Mouse (Mus musculus): ENCODE data around the gene Cxadr. TPM values are rescaled to one million over a fixed set of nuclear protein-coding genes. Genes with fewer than 3 reads are reported as not detected.
"Not testable (repeated sequence)": the region's sequence is repeated elsewhere in the genome, so short reads cannot be mapped to it uniquely, and the experiment has no call there.

Gene Cxadr
- polyA plus RNA-seq, 1 experiment from 2014 or later = 101 TPM

- H3K9me3 ChIP-seq (replicated peaks) = no peaks in the 10 kb centered on the region
- H3K36me3 ChIP-seq (ENCODE audit: poor library complexity, severe bottlenecking) = peaks cover 27% of the 10 kb centered on the region
- WGBS = 52% methylated on average over 4 of the region's 4 CpGs
- ATAC-seq = peak; percentile 48; the same call in 1 of the 2 replicates
- no peak overlapping the region for H3K27ac ChIP-seq
- H3K4me2 ChIP-seq = no peak overlapping the region
- H3K4me1 ChIP-seq = peaks cover 6% of the 10 kb centered on the region; the same call in 1 of the 2 replicates
- H3K9ac ChIP-seq = no peak overlapping the region
- H3K4me3 ChIP-seq = no peak overlapping the region
- no peaks in the 10 kb centered on the region for H3K27me3 ChIP-seq
Observed at GRCm38 (mm10) chr16:78341356-78341755, 40.1 kb downstream of the Cxadr start.

GRCm38 (mm10) chr16:78342767-78343166 lies 41.5 kb downstream of the Cxadr start:
- Histone ChIP-seq H3K27ac (no peak overlapping the region), H3K9me3 (replicated peaks) (no peaks in the 10 kb centered on the region), H3K27me3 (no peaks in the 10 kb centered on the region), H3K9ac (no peak overlapping the region), H3K36me3 (ENCODE audit: poor library complexity, severe bottlenecking) (peaks cover 24% of the 10 kb centered on the region), H3K4me1 (peaks cover 6% of the 10 kb centered on the region; the same call in 1 of the 2 replicates), H3K4me3 (no peak overlapping the region), H3K4me2 (no peak overlapping the region)
- 84% methylated on average over 5 of the region's 5 CpGs for WGBS
- ATAC-seq = no peak

GRCm38 (mm10) chr16:78343792-78344191 lies 42.5 kb downstream of the Cxadr start:
- Histone ChIP-seq H3K27me3 (no peaks in the 10 kb centered on the region), H3K4me2 (no peak overlapping the region), H3K36me3 (ENCODE audit: poor library complexity, severe bottlenecking) (peaks cover 26% of the 10 kb centered on the region), H3K27ac (no peak overlapping the region), H3K9ac (no peak overlapping the region), H3K4me3 (no peak overlapping the region), H3K4me1 (peaks cover 6% of the 10 kb centered on the region; the same call in 1 of the 2 replicates), H3K9me3 (replicated peaks) (no peaks in the 10 kb centered on the region)
- ATAC-seq = no peak
- WGBS = 78% methylated on average over 6 of the region's 6 CpGs

GRCm38 (mm10) chr16:78346662-78347327 lies 45.5 kb downstream of the Cxadr start:
- Histone ChIP-seq H3K9ac (no peak overlapping the region), H3K36me3 (ENCODE audit: poor library complexity, severe bottlenecking) (peaks cover 24% of the 10 kb centered on the region), H3K9me3 (replicated peaks) (no peaks in the 10 kb centered on the region), H3K27ac (no peak overlapping the region), H3K4me2 (no peak overlapping the region), H3K27me3 (no peaks in the 10 kb centered on the region), H3K4me3 (no peak overlapping the region), H3K4me1 (no peaks in the 10 kb centered on the region)
- 80% methylated on average over 2 of the region's 2 CpGs for WGBS
- no peak for ATAC-seq

- peak overlapping the region; percentile 31; the same call in 1 of the 2 replicates for H3K27ac ChIP-seq
- H3K9ac ChIP-seq = no peak overlapping the region
- 80% methylated on average over 13 of the region's 13 CpGs for WGBS
- no peaks in the 10 kb centered on the region for H3K9me3 ChIP-seq (replicated peaks)
- H3K4me1 ChIP-seq = no peaks in the 10 kb centered on the region
- no peak overlapping the region for H3K4me2 ChIP-seq
- no peaks in the 10 kb centered on the region for H3K27me3 ChIP-seq
- no peak overlapping the region for H3K4me3 ChIP-seq
- H3K36me3 ChIP-seq (ENCODE audit: poor library complexity, severe bottlenecking) = peaks cover 24% of the 10 kb centered on the region
- ATAC-seq = no peak
Observed at GRCm38 (mm10) chr16:78347328-78347926, 46.1 kb downstream of the Cxadr start.

GRCm38 (mm10) chr16:78357757-78358156 lies 56.5 kb downstream of the Cxadr start:
- no peak for ATAC-seq
- no peak overlapping the region for H3K4me2 ChIP-seq
- H3K27ac ChIP-seq = no peak overlapping the region
- H3K36me3 ChIP-seq (ENCODE audit: poor library complexity, severe bottlenecking) = peaks cover 32% of the 10 kb centered on the region
- no peak overlapping the region for H3K9ac ChIP-seq
- H3K27me3 ChIP-seq = no peaks in the 10 kb centered on the region
- WGBS = 95% methylated on average over 3 of the region's 3 CpGs
- no peaks in the 10 kb centered on the region for H3K4me1 ChIP-seq
- H3K4me3 ChIP-seq = no peak overlapping the region
- no peaks in the 10 kb centered on the region for H3K9me3 ChIP-seq (replicated peaks)

- WGBS = 93% methylated on average over 4 of the region's 4 CpGs
- H3K9me3 ChIP-seq (replicated peaks) = no peaks in the 10 kb centered on the region
- no peak for ATAC-seq
Observed at GRCm38 (mm10) chr16:78361466-78361865, 60.2 kb downstream of the Cxadr start.

GRCm38 (mm10) chr16:78364554-78364953 lies 63.3 kb downstream of the Cxadr start:
- WGBS = 84% methylated on average over 8 of the region's 9 CpGs
- not testable (repeated sequence) for H3K4me3 ChIP-seq; H3K9me3 ChIP-seq (replicated peaks); ATAC-seq; H3K27ac ChIP-seq; H3K9ac ChIP-seq; H3K4me1 ChIP-seq; H3K27me3 ChIP-seq; H3K4me2 ChIP-seq
- peaks cover 53% of the 10 kb centered on the region for H3K36me3 ChIP-seq (ENCODE audit: poor library complexity, severe bottlenecking)

More at GRCm38 (mm10) chr16:78361466-78361865, 60.2 kb downstream of the Cxadr start:
- Histone ChIP-seq H3K4me1 (no peaks in the 10 kb centered on the region), H3K36me3 (ENCODE audit: poor library complexity, severe bottlenecking) (peaks cover 47% of the 10 kb centered on the region), H3K4me2 (no peak overlapping the region), H3K27me3 (no peaks in the 10 kb centered on the region), H3K9ac (no peak overlapping the region), H3K27ac (no peak overlapping the region), H3K4me3 (no peak overlapping the region)

- Histone ChIP-seq H3K36me3 (ENCODE audit: poor library complexity, severe bottlenecking) (peaks cover 38% of the 10 kb centered on the region), H3K9me3 (replicated peaks) (no peaks in the 10 kb centered on the region), H3K4me1 (peaks cover 11% of the 10 kb centered on the region), H3K27me3 (no peaks in the 10 kb centered on the region), H3K4me3 (no peak overlapping the region), H3K9ac (no peak overlapping the region), H3K27ac (no peak overlapping the region), H3K4me2 (no peak overlapping the region)
- WGBS = 84% methylated on average over 7 of the region's 7 CpGs
- no peak for ATAC-seq
Observed at GRCm38 (mm10) chr16:78371491-78372046, 70.3 kb downstream of the Cxadr start.

GRCm38 (mm10) chr16:78372786-78373185 lies 71.5 kb downstream of the Cxadr start:
- no peaks in the 10 kb centered on the region for H3K27me3 ChIP-seq
- H3K4me2 ChIP-seq = no peak overlapping the region
- H3K9ac ChIP-seq = no peak overlapping the region
- H3K36me3 ChIP-seq (ENCODE audit: poor library complexity, severe bottlenecking) = peaks cover 28% of the 10 kb centered on the region
- H3K4me1 ChIP-seq = peaks cover 14% of the 10 kb centered on the region
- 91% methylated on average over 5 of the region's 5 CpGs for WGBS
- no peaks in the 10 kb centered on the region for H3K9me3 ChIP-seq (replicated peaks)
- H3K4me3 ChIP-seq = no peak overlapping the region
- ATAC-seq = no peak
- H3K27ac ChIP-seq = no peak overlapping the region

- Histone ChIP-seq H3K4me2 (no peak overlapping the region), H3K36me3 (ENCODE audit: poor library complexity, severe bottlenecking) (peaks cover 22% of the 10 kb centered on the region), H3K9ac (no peak overlapping the region), H3K4me3 (no peak overlapping the region), H3K27ac (no peak overlapping the region), H3K9me3 (replicated peaks) (no peaks in the 10 kb centered on the region), H3K27me3 (no peaks in the 10 kb centered on the region), H3K4me1 (peaks cover 14% of the 10 kb centered on the region)
- 84% methylated on average over 8 of the region's 8 CpGs for WGBS
- ATAC-seq = no peak
Observed at GRCm38 (mm10) chr16:78373743-78374142, 72.5 kb downstream of the Cxadr start.

- H3K9ac ChIP-seq = no peak overlapping the region
- H3K4me2 ChIP-seq = peak overlapping the region; percentile 69
- H3K4me1 ChIP-seq = peaks cover 14% of the 10 kb centered on the region
- WGBS = 53% methylated on average over 10 of the region's 10 CpGs
- H3K27me3 ChIP-seq = no peaks in the 10 kb centered on the region
- peaks cover 14% of the 10 kb centered on the region; the same call in 1 of the 2 replicates for H3K36me3 ChIP-seq (ENCODE audit: poor library complexity, severe bottlenecking)
- H3K27ac ChIP-seq = no peak overlapping the region
- H3K9me3 ChIP-seq (replicated peaks) = no peaks in the 10 kb centered on the region
- no peak for ATAC-seq
- peak overlapping the region; percentile 87 for H3K4me3 ChIP-seq
Observed at GRCm38 (mm10) chr16:78375222-78375621, 73.9 kb downstream of the Cxadr start.

All from forebrain, embryonic 13.5 days (tissue).